Mouse (Mus musculus) erythroblast, embryonic 14.5 days (primary cell): ENCODE results near the gene Pogz. TPM values are rescaled to one million over a fixed set of nuclear protein-coding genes. Genes with fewer than 3 reads are reported as not detected.
"Not testable (repeated sequence)": the region's sequence is repeated elsewhere in the genome, so short reads cannot be mapped to it uniquely, and the experiment has no call there.

Experiments used
- H3K27me3 ChIP-seq: 2 replicates; pipeline ENCODE4 v1.6.1; 2012; ENCODE audit warnings: inconsistent platforms; ENCODE audit not compliant: control insufficient read depth
- H3K36me3 ChIP-seq: 2 replicates; pipeline ENCODE4 v1.6.1; 2012; ENCODE audit warnings: mild to moderate bottlenecking, inconsistent platforms; ENCODE audit not compliant: control insufficient read depth
- H3K4me1 ChIP-seq: 2 replicates; pipeline ENCODE4 v1.6.1; 2012; ENCODE audit warnings: inconsistent platforms; ENCODE audit not compliant: control insufficient read depth
- H3K4me3 ChIP-seq: replicated peaks from 2 replicates; pipeline ENCODE3; 2012; ENCODE audit warnings: moderate library complexity, mild to moderate bottlenecking, inconsistent platforms
- H3K9me3 ChIP-seq: 2 replicates; pipeline ENCODE4 v1.6.1; 2012; ENCODE audit warnings: low read length, inconsistent platforms, mixed read lengths; ENCODE audit not compliant: control insufficient read depth
- GATA1 ChIP-seq: IDR thresholded peaks from 2 replicates; pipeline ENCODE4 v1.6.1; 2012; ENCODE audit warnings: low read length, inconsistent platforms, mixed read lengths
- TAL1 ChIP-seq: IDR thresholded peaks from 3 replicates; pipeline ENCODE4 v1.6.1; 2012; ENCODE audit warnings: low read length, inconsistent platforms, mixed read lengths
- polyA plus RNA-seq: library from polyadenylated mRNA; stranded (reverse); fragments of >175 nt; gene quantifications from 2 replicates; pipeline ENCODE4 v1.2.3, GENCODE M21; 2012

The Pogz gene
- polyA plus RNA-seq, 1 experiment, result 1.7 TPM

DNA sequence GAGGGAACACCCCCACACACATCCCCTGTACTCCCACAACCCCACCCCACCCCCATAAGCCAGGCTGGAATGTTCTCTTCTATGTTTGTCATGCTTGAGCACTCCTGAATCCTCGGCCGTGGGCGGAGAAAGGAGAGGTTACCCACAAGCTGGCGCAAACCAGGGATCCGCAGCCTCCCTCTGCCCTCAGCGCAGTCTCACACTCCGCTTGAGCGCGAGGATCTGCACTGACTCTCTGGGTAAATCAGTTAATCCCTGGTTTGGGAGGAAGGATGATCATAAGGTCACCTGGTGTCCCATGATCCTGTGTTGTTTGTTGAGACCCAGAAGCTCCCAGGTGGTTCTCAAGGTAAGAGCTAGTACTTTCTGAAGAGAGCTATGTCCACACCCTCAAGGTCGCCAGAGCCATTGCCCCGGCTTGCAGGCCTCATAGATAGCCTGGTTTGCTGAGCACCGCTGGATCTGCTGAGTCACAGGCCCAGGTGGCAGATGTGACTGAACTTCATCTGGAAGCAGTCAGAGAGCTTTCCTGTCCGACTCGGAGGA lies 80.5 kb downstream of the Pogz start:
- Histone ChIP-seq H3K36me3 (no peaks in the 10 kb centered on the region), H3K4me1 (peaks cover 45% of the 10 kb centered on the region), H3K9me3 (no peaks in the 10 kb centered on the region), H3K4me3 (no peak overlapping the region), H3K27me3 (no peaks in the 10 kb centered on the region)
- TF ChIP-seq GATA1 (no peak), TAL1 (no peak)

DNA sequence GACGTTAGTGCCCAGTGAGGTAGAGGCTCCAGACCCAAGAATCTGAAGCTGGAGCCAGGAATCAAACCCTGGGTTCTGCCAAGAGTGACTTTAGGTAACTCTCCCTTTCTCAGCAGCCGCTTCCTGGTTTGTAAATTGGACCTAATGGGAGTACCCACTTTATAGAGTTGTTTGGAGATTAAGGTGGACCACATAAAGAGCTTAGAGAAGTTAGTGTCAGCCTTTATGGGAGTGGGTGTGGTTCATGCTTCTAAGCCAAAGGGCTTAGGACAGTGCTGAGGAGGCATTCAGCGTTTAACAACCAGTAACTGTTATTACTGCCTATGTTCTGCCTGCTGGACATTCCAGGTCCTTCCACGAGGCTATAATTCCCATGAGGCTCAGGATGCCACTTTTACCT lies 81.5 kb downstream of the Pogz start:
- TF ChIP-seq TAL1, result no peak
- no peak for TF ChIP-seq GATA1
- no peak overlapping the region for H3K4me3 ChIP-seq
- H3K27me3 ChIP-seq, result no peaks in the 10 kb centered on the region
- H3K36me3 ChIP-seq, result no peaks in the 10 kb centered on the region
- H3K4me1 ChIP-seq, result peaks cover 48% of the 10 kb centered on the region
- H3K9me3 ChIP-seq, result no peaks in the 10 kb centered on the region

DNA sequence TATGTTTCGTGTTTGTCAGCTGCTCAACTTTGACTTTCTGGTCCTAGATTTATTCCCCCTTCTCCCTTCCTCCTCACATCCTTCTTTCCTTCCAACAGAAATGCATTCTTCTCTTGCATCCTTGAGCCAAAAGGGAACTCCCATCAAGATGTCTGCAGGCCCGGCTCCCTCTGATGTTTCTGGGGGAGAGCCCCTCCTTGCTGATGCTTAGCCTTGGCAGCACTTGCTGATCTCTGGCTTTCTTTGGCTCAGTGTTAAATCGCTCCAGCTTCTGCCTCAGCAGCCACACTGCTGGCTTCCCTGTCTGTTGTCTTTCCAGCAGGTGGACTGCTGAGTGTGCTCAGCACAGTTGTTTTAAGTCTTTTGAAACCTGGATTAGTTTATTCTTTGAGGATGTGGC lies 83.7 kb downstream of the Pogz start:
- H3K4me3 ChIP-seq, result no peak overlapping the region
- peaks cover 68% of the 10 kb centered on the region for H3K4me1 ChIP-seq
- no peak for TF ChIP-seq GATA1

DNA sequence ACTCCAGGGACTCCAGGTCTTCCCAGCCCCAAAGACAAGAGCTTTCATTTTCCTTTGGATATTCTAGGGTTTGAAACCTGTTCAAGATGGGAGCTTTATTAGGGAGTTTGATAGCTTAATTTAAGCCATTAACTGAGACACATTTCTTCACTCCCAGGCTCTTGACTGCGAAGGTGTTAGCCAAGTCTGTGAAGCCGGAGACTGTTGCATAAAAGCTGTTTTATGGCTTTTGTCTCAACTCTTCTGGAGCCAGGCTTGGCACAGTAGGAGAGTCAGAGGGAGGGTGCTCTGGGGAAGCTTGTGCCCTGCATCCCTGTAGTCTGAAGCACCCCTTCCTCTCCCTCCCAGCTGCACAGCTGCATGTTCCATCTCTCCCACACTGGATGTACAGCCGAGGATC lies 85.0 kb downstream of the Pogz start:
- Histone ChIP-seq H3K4me3 (no peak overlapping the region), H3K4me1 (peaks cover 76% of the 10 kb centered on the region), H3K36me3 (no peaks in the 10 kb centered on the region), H3K27me3 (no peaks in the 10 kb centered on the region), H3K9me3 (no peaks in the 10 kb centered on the region)
- TF ChIP-seq GATA1 (no peak), TAL1 (no peak)

More for the DNA sequence above, 83.7 kb downstream of the Pogz start:
- H3K27me3 ChIP-seq, result no peaks in the 10 kb centered on the region
- no peaks in the 10 kb centered on the region for H3K36me3 ChIP-seq
- no peaks in the 10 kb centered on the region for H3K9me3 ChIP-seq

DNA sequence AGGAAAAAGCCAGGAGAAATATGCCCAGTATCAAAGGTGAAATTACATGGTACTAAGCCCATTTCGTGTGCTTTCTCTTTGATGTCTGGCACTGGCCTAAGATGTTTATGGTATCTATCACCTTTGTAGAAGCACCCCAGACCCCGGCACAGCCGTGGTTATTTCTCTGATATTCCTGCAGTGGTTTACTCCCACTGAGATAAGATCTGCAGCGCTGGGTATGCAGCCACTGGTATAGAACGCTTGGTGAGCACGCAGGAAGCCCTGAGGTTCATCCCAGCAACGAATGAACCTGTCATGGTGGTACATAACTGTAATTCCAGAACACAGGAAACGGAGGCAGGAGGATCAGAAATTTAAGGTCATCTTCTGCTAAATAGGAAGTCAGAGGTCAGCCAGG lies 87.3 kb downstream of the Pogz start:
- no peaks in the 10 kb centered on the region for H3K9me3 ChIP-seq

DNA sequence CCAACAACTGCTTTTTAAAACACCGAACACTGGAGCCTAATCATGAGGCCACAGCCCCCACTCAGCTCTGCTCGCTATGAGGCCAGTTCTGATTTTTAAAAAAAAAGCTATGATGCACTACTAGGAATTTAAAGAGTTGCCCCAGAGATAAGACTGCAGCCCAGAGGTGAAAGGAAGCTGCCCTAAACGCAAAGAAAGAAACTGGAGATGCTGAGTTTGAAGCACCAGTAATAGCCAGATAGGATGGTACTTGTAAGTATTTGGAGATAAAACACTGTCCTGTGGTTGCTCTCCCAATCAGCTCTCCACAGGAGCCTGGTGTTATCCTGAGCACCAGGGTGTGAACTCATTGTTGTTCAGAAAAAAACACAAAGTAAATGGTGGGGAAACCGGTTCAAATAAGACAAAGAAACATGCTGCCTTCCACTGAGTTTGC lies 89.0 kb downstream of the Pogz start:
- H3K9me3 ChIP-seq, H3K36me3 ChIP-seq, H3K27me3 ChIP-seq, H3K4me3 ChIP-seq: not testable (repeated sequence)
- peaks cover 58% of the 10 kb centered on the region for H3K4me1 ChIP-seq

More for the DNA sequence above, 87.3 kb downstream of the Pogz start:
- H3K36me3 ChIP-seq, result no peaks in the 10 kb centered on the region
- TF ChIP-seq GATA1, result 0 out of 2 replicates have a peak, but pooled peaks have one; percentile 31
- TF ChIP-seq TAL1, result no peak
- H3K27me3 ChIP-seq, result no peaks in the 10 kb centered on the region
- peaks cover 61% of the 10 kb centered on the region for H3K4me1 ChIP-seq
- H3K4me3 ChIP-seq, result no peak overlapping the region

DNA sequence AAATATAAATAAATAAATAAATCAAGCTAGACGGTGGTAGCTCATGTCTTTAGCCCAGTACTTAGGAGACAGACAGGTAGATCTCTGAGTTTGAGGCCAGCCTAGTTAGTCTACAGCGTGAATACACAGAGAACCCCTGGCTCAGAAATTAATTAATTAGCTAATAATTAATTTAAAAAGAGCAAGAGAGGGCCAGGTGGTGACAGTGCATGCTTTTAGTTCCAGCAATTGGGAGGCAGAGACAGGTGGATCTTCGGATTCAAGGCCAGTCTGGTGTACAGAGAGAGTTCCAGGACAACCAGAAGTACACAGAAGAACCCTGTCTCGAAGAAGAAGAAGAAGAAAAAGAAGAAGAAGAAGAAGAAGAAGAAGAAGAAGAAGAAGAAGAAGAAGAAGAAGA lies 91.6 kb downstream of the Pogz start:
- not testable (repeated sequence) for H3K4me3 ChIP-seq, H3K27me3 ChIP-seq, H3K36me3 ChIP-seq, H3K9me3 ChIP-seq
- peaks cover 71% of the 10 kb centered on the region for H3K4me1 ChIP-seq

DNA sequence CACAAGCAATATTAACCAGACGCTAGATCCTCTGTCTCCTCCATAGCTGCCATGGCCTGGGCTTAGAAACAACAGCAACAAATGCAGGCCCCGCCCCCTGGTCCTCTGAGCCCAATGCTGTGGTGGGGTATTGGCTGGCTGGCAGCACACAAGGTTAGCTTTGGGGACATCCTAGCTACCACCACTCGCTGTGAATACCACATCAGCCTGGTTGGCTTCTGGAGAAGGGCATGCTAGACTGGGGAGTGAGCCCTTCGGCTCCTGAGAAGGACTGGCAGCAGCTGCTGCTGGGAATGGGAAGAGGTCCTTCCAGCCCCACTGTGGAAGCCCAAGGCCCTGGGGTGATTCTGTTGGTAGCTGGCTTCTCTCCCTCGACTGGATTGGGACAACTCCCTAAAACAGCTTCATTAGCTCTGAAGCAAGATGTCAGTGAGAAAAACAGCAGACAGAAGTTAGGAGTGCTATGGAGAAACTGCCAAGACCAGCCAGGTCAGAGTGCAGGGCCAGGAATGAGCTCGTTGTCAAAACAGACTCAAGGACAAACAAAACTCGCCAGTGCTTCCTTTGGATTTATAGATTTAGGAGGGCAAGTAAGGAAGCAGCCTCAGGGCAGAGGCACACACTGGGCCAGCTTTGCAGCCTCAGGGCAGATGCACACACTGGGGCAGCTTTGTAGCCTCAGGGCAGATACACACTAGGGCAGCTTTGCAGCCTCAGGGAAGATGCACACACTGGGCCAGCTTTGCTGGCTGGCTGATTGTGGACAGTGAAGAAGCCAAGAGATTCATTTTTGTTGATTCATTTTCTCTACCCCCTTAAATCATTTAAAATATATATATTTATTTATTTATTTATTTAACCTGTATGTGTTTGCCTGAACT lies 93.3 kb downstream of the Pogz start:
- not testable (repeated sequence) for H3K36me3 ChIP-seq, H3K27me3 ChIP-seq, H3K4me3 ChIP-seq, H3K9me3 ChIP-seq
- peaks cover 67% of the 10 kb centered on the region for H3K4me1 ChIP-seq

DNA sequence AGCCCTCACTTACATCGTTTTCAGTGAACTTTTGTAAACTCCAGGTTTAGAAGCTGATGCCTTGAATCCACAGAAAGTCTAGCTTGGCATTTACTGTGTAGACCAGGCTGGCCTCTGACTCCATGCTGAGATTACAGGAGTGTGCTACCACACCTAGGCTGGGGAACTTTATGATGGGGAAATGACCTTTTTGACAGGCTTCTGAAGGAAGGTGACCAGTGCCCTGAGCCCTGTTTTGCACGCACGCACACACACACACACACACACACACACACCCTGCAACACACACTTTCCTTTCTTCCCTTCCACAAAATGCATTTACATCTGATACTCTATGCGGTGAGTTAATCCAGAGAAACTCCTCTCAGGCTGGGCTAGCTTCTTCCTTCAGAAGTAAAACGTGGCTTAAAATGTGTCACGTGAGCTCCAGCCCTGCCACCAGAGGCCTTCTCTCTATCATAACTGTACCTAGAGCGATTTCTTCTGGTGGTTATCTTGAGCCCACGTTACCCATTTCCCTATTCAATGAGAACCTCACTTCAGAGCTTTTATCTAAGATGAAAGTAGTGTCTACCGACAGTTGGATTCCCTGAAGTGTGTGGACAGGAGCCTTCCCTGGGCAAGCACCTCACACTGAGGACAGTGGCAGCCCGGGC lies 94.2 kb downstream of the Pogz start:
- H3K9me3 ChIP-seq, H3K27me3 ChIP-seq, H3K36me3 ChIP-seq, H3K4me3 ChIP-seq: not testable (repeated sequence)
- peaks cover 67% of the 10 kb centered on the region for H3K4me1 ChIP-seq

Other genes with a start within 250 kb of the Pogz start
- not detected in 2 replicates for gene Gm10972, start 194.5 kb upstream of the Pogz start, polyA plus RNA-seq
- gene Tuft1, start 178.7 kb upstream of the Pogz start, polyA plus RNA-seq, result 0.30 and 0.68 TPM in 2 replicates
- gene Selenbp2, start 144.0 kb upstream of the Pogz start, polyA plus RNA-seq, result 0.05 TPM in 1 of 2 replicates, not detected in the other
- 0.02 and 0.04 TPM in 2 replicates for gene Cgn, start 51.1 kb upstream of the Pogz start, polyA plus RNA-seq
- 16.8 TPM in 2 replicates for gene Psmb4, start 49.4 kb downstream of the Pogz start, polyA plus RNA-seq
- 0.64 and 1.1 TPM in 2 replicates for gene Selenbp1, start 95.5 kb downstream of the Pogz start, polyA plus RNA-seq
- not detected in 2 replicates for gene Rfx5, start 116.5 kb downstream of the Pogz start, polyA plus RNA-seq
- gene Pi4kb, start 137.2 kb downstream of the Pogz start, polyA plus RNA-seq, result 0.48 and 0.91 TPM in 2 replicates
- 0.61 and 0.79 TPM in 2 replicates for gene Zfp687, start 177.9 kb downstream of the Pogz start, polyA plus RNA-seq
- 17.0 and 20.7 TPM in 2 replicates for gene Psmd4, start 205.0 kb downstream of the Pogz start, polyA plus RNA-seq